Mouse (Mus musculus) kidney, adult 2 months (tissue): ENCODE data around the gene Stoml3. TPM values are rescaled to one million over a fixed set of nuclear protein-coding genes. Genes with fewer than 3 reads are reported as not detected.

Experiments used
- DNase-seq: peaks from one replicate; pipeline ENCODE4 v3.0.0; 2021
- H3K27ac ChIP-seq: fragments of 200-500 bp; 2 replicates; pipeline ENCODE4 v1.5.1; 2012; ENCODE audit warnings: low read depth, low read length, control low read depth, inconsistent platforms; ENCODE audit not compliant: insufficient read depth
- H3K27me3 ChIP-seq: fragments of 200-500 bp; replicated peaks from 2 replicates; pipeline ENCODE4 v1.6.1; 2012; ENCODE audit warnings: mild to moderate bottlenecking, moderate library complexity, low read length, inconsistent platforms; ENCODE audit not compliant: control insufficient read depth, insufficient read depth
- H3K36me3 ChIP-seq: fragments of 200-500 bp; 2 replicates; pipeline ENCODE4 v1.6.1; 2012; ENCODE audit warnings: mild to moderate bottlenecking, moderate library complexity, low read length, inconsistent platforms; ENCODE audit not compliant: control insufficient read depth, insufficient read depth
- H3K4me1 ChIP-seq: fragments of 200-500 bp; 2 replicates; pipeline ENCODE4 v1.6.1; 2011; ENCODE audit warnings: low read length; ENCODE audit not compliant: control insufficient read depth, insufficient read depth
- H3K4me3 ChIP-seq: fragments of 200-500 bp; 2 replicates; pipeline ENCODE4 v1.5.1; 2011; ENCODE audit warnings: mild to moderate bottlenecking, low read depth, low read length, control low read depth; ENCODE audit not compliant: insufficient read depth
- CTCF ChIP-seq: fragments of 200-500 bp; conservative IDR thresholded peaks from 2 replicates; pipeline ENCODE4 v1.5.1; 2011; ENCODE audit warnings: low read depth, mild to moderate bottlenecking, control low read depth, low read length, moderate library complexity, mixed read lengths; ENCODE audit not compliant: insufficient read depth, insufficient read length
- POLR2A ChIP-seq: fragments of 200-500 bp; IDR thresholded peaks from one replicate; pipeline ENCODE4 v1.6.1; 2011; ENCODE audit warnings: low read depth, low read length, control low read depth
- WGBS: fragments of 180-500 bp; shearing (Covaris S2); methylation state at CpG from one replicate; pipeline ENCODE4 v1.1.7; 2018; 5-methylcytosine and 5-hydroxymethylcytosine counted together
- polyA plus RNA-seq: library from polyadenylated mRNA; depleted of rRNA; stranded (reverse); fragments of >200 nt; gene quantifications from 2 replicates; pipeline ENCODE4 v1.2.3, GENCODE M21; 2012

Stoml3 gene
- polyA plus RNA-seq, 1 experiment, result 0.03 TPM

- Histone ChIP-seq H3K27me3 (no peaks in the 10 kb centered on the region), H3K27ac (no peak overlapping the region), H3K4me3 (no peak overlapping the region), H3K4me1 (no peaks in the 10 kb centered on the region), H3K36me3 (peaks cover 4% of the 10 kb centered on the region)
- no peak for TF ChIP-seq CTCF
- WGBS, result 82% methylated on average over 6 of the region's 6 CpGs
- DNase-seq, result no peak
Observed at GRCm38 (mm10) chr3:53454005-53454404, 34.4 kb upstream of the Stoml3 start.

- Histone ChIP-seq H3K36me3 (peaks cover 4% of the 10 kb centered on the region), H3K4me1 (no peaks in the 10 kb centered on the region), H3K27ac (no peak overlapping the region), H3K27me3 (no peaks in the 10 kb centered on the region), H3K4me3 (no peak overlapping the region)
- no peak for TF ChIP-seq CTCF
- TF ChIP-seq POLR2A, result no peak
- DNase-seq, result no peak
- 80% methylated on average over 6 of the region's 6 CpGs for WGBS
Observed at GRCm38 (mm10) chr3:53454561-53454960, 33.9 kb upstream of the Stoml3 start.

GRCm38 (mm10) chr3:53454984-53455383 lies 33.5 kb upstream of the Stoml3 start:
- Histone ChIP-seq H3K4me1 (no peaks in the 10 kb centered on the region), H3K27me3 (no peaks in the 10 kb centered on the region), H3K27ac (no peak overlapping the region), H3K36me3 (peaks cover 4% of the 10 kb centered on the region), H3K4me3 (no peak overlapping the region)
- 65% methylated on average over 7 of the region's 7 CpGs for WGBS
- DNase-seq, result no peak
- no peak for TF ChIP-seq POLR2A
- TF ChIP-seq CTCF, result no peak

GRCm38 (mm10) chr3:53457750-53458149 lies 30.7 kb upstream of the Stoml3 start:
- WGBS, result 80% methylated on average over 5 of the region's 5 CpGs
- no peak for DNase-seq
- Histone ChIP-seq H3K27ac (no peak overlapping the region), H3K36me3 (peaks cover 4% of the 10 kb centered on the region), H3K4me1 (peaks cover 2% of the 10 kb centered on the region; the same call in 1 of the 2 replicates), H3K4me3 (no peak overlapping the region), H3K27me3 (no peaks in the 10 kb centered on the region)
- TF ChIP-seq CTCF, result no peak
- TF ChIP-seq POLR2A, result no peak

GRCm38 (mm10) chr3:53460106-53460505 lies 28.3 kb upstream of the Stoml3 start:
- H3K27me3 ChIP-seq, result no peaks in the 10 kb centered on the region
- no peak overlapping the region for H3K4me3 ChIP-seq
- no peak for DNase-seq
- H3K36me3 ChIP-seq, result peaks cover 4% of the 10 kb centered on the region
- H3K4me1 ChIP-seq, result peaks cover 2% of the 10 kb centered on the region; the same call in 1 of the 2 replicates
- 62% methylated on average over 9 of the region's 9 CpGs for WGBS
- TF ChIP-seq POLR2A, result no peak
- H3K27ac ChIP-seq, result peak overlapping the region; percentile 29; the same call in 1 of the 2 replicates

- Histone ChIP-seq H3K36me3 (peaks cover 3% of the 10 kb centered on the region), H3K4me3 (peak overlapping the region; percentile 98), H3K27me3 (no peaks in the 10 kb centered on the region), H3K27ac (peak overlapping the region; percentile 100), H3K4me1 (peaks cover 11% of the 10 kb centered on the region; the same call in 1 of the 2 replicates)
- WGBS, result 1% methylated on average over 9 of the region's 9 CpGs
- DNase-seq, result no peak
- 0 out of 2 replicates have a peak, but pooled peaks have one; percentile 13 for TF ChIP-seq CTCF
- TF ChIP-seq POLR2A, result no peak
Observed at GRCm38 (mm10) chr3:53462701-53463045, 25.8 kb upstream of the Stoml3 start.

GRCm38 (mm10) chr3:53463046-53463764 lies 25.2 kb upstream of the Stoml3 start, which contains the start of the genes Nhlrc3 and Proser1:
TSS of gene Nhlrc3 (minus strand) at chr3:53463332.
TSS of gene Proser1 (plus strand) at chr3:53463666.
- Histone ChIP-seq H3K27ac (peak within 1 kb of the TSS; percentile 100), H3K4me3 (peak within 1 kb of the TSS; percentile 98), H3K36me3 (peaks cover 3% of the 10 kb centered on the region; the same call in 1 of the 2 replicates), H3K27me3 (no peaks in the 10 kb centered on the region), H3K4me1 (peaks cover 14% of the 10 kb centered on the region; the same call in 1 of the 2 replicates)
- TF ChIP-seq CTCF (no peak), POLR2A (no peak)
- DNase-seq, result peak; percentile 97
- under 1% methylated on average over 52 of the region's 52 CpGs for WGBS
